Mouse (Mus musculus) neural tube, embryonic 13.5 days (tissue): ENCODE results near the gene Il20. TPM values are rescaled to one million over a fixed set of nuclear protein-coding genes. Genes with fewer than 3 reads are reported as not detected.
A peak's percentile ranks its signal among the peaks of the same experiment; 100 is the strongest.

Source experiments
- ATAC-seq: fragments of 200-750 bp; cut with Nextera tagmentation; 2 replicates; pipeline ENCODE4 v1.8.0; 2017; ENCODE audit warnings: low read depth, mild to moderate bottlenecking, moderate TSS enrichment, moderate library complexity
- H3K27ac ChIP-seq: fragments of 300-500 bp; sonication (generic); replicated peaks from 2 replicates; pipeline ENCODE4 v1.5.1; 2015; ENCODE audit warnings: moderate library complexity, mild to moderate bottlenecking, inconsistent platforms
- H3K27me3 ChIP-seq: fragments of 300-500 bp; sonication (generic); 2 replicates; pipeline ENCODE4 v1.6.1; 2015; ENCODE audit warnings: mild to moderate bottlenecking, inconsistent platforms
- H3K36me3 ChIP-seq: fragments of 300-500 bp; sonication (generic); 2 replicates; pipeline ENCODE4 v1.6.1; 2015; ENCODE audit warnings: mild to moderate bottlenecking, inconsistent platforms
- H3K4me1 ChIP-seq: fragments of 300-500 bp; sonication (generic); replicated peaks from 2 replicates; pipeline ENCODE4 v1.6.1; 2015; ENCODE audit warnings: inconsistent platforms
- H3K4me2 ChIP-seq: fragments of 300-500 bp; sonication (generic); 2 replicates; pipeline ENCODE4 v1.6.1; 2015; ENCODE audit warnings: inconsistent platforms, mild to moderate bottlenecking, moderate library complexity
- H3K4me3 ChIP-seq: fragments of 300-500 bp; sonication (generic); 2 replicates; pipeline ENCODE4 v1.5.1; 2015; ENCODE audit warnings: mild to moderate bottlenecking, inconsistent platforms
- H3K9ac ChIP-seq: fragments of 300-500 bp; sonication (generic); 2 replicates; pipeline ENCODE4 v1.6.1; 2015; ENCODE audit warnings: moderate library complexity, mild to moderate bottlenecking, inconsistent platforms
- H3K9me3 ChIP-seq: fragments of 300-500 bp; sonication (generic); 2 replicates; pipeline ENCODE4 v1.6.1; 2016; ENCODE audit warnings: inconsistent platforms
- WGBS: fragments of 180-500 bp; shearing (Covaris S2); methylation state at CpG from one replicate; pipeline ENCODE4 v1.1.7; 2015; 5-methylcytosine and 5-hydroxymethylcytosine counted together
- polyA plus RNA-seq: library from polyadenylated mRNA; unstranded; fragments of >200 nt; fragmentation: Nextera tagmentation; extraction: Ambion mirVana; gene quantifications from 2 replicates; pipeline ENCODE4 v1.2.1, GENCODE M21; 2015

Gene Il20
- polyA plus RNA-seq = not detected in 2 replicates

GRCm38 (mm10) chr1:130911401-130912010, at the start of gene Il20:
Gene Il20 (minus strand): TSS chr1:130911451.
- no peak for ATAC-seq
- H3K9ac ChIP-seq = no peak within 1 kb of the TSS
- WGBS = 77% methylated on average over 12 of the region's 12 CpGs
- no peaks in the 10 kb centered on the region for H3K9me3 ChIP-seq
- no peaks in the 10 kb centered on the region for H3K36me3 ChIP-seq
- no peak within 1 kb of the TSS for H3K4me3 ChIP-seq
- no peak within 1 kb of the TSS for H3K27ac ChIP-seq
- no peaks in the 10 kb centered on the region for H3K4me1 ChIP-seq
- H3K4me2 ChIP-seq = no peak within 1 kb of the TSS
- H3K27me3 ChIP-seq = no peaks in the 10 kb centered on the region

- Histone ChIP-seq H3K4me3 (no peak overlapping the region), H3K4me2 (no peak overlapping the region), H3K9me3 (no peaks in the 10 kb centered on the region), H3K27me3 (no peaks in the 10 kb centered on the region), H3K27ac (no peak overlapping the region), H3K36me3 (no peaks in the 10 kb centered on the region), H3K4me1 (no peaks in the 10 kb centered on the region), H3K9ac (no peak overlapping the region)
- WGBS = 80% methylated on average over 6 of the region's 6 CpGs
- ATAC-seq = no peak
Observed at GRCm38 (mm10) chr1:130946920-130947319, 35.7 kb upstream of the Il20 start.

- Histone ChIP-seq H3K9ac (no peak overlapping the region), H3K27me3 (no peaks in the 10 kb centered on the region), H3K9me3 (no peaks in the 10 kb centered on the region), H3K36me3 (no peaks in the 10 kb centered on the region), H3K27ac (no peak overlapping the region), H3K4me3 (no peak overlapping the region), H3K4me2 (no peak overlapping the region), H3K4me1 (no peaks in the 10 kb centered on the region)
- no peak for ATAC-seq
- 55% methylated on average over 3 of the region's 3 CpGs for WGBS
Observed at GRCm38 (mm10) chr1:130941801-130942200, 30.6 kb upstream of the Il20 start.

GRCm38 (mm10) chr1:130940065-130940687, 28.9 kb upstream of the Il20 start, which contains the start of gene Il19:
Gene Il19 (minus strand): TSS chr1:130940115.
- ATAC-seq = no peak

GRCm38 (mm10) chr1:130938192-130938591, 26.9 kb upstream of the Il20 start:
- Histone ChIP-seq H3K4me1 (no peaks in the 10 kb centered on the region), H3K36me3 (no peaks in the 10 kb centered on the region), H3K4me2 (no peak overlapping the region), H3K9ac (no peak overlapping the region), H3K27ac (no peak overlapping the region), H3K4me3 (no peak overlapping the region), H3K27me3 (no peaks in the 10 kb centered on the region), H3K9me3 (no peaks in the 10 kb centered on the region)
- ATAC-seq = peak; percentile 40; the same call in 1 of the 2 replicates
- 62% methylated on average over 7 of the region's 7 CpGs for WGBS

More at GRCm38 (mm10) chr1:130940065-130940687, 28.9 kb upstream of the Il20 start, which contains the start of gene Il19:
- no peaks in the 10 kb centered on the region for H3K27me3 ChIP-seq
- no peak within 1 kb of the TSS for H3K27ac ChIP-seq
- no peak within 1 kb of the TSS for H3K4me2 ChIP-seq
- no peak within 1 kb of the TSS for H3K9ac ChIP-seq
- H3K36me3 ChIP-seq = no peaks in the 10 kb centered on the region
- WGBS = 77% methylated on average over 4 of the region's 4 CpGs
- H3K4me3 ChIP-seq = no peak within 1 kb of the TSS
- H3K4me1 ChIP-seq = no peaks in the 10 kb centered on the region
- no peaks in the 10 kb centered on the region for H3K9me3 ChIP-seq

GRCm38 (mm10) chr1:130937170-130937569, 25.9 kb upstream of the Il20 start:
- Histone ChIP-seq H3K9me3 (no peaks in the 10 kb centered on the region), H3K27me3 (no peaks in the 10 kb centered on the region), H3K4me1 (no peaks in the 10 kb centered on the region), H3K9ac (no peak overlapping the region), H3K4me2 (no peak overlapping the region), H3K36me3 (no peaks in the 10 kb centered on the region), H3K4me3 (no peak overlapping the region), H3K27ac (no peak overlapping the region)
- ATAC-seq = no peak
- 91% methylated on average over 4 of the region's 4 CpGs for WGBS

- H3K27me3 ChIP-seq = no peaks in the 10 kb centered on the region
- no peak overlapping the region for H3K4me2 ChIP-seq
- H3K4me3 ChIP-seq = no peak overlapping the region
- H3K4me1 ChIP-seq = no peaks in the 10 kb centered on the region
- ATAC-seq = no peak
- H3K9ac ChIP-seq = no peak overlapping the region
- H3K9me3 ChIP-seq = no peaks in the 10 kb centered on the region
- H3K36me3 ChIP-seq = no peaks in the 10 kb centered on the region
- 57% methylated on average over 6 of the region's 6 CpGs for WGBS
- H3K27ac ChIP-seq = no peak overlapping the region
Observed at GRCm38 (mm10) chr1:130936351-130936750, 25.1 kb upstream of the Il20 start.

GRCm38 (mm10) chr1:130926484-130926883, 15.2 kb upstream of the Il20 start:
- H3K4me3 ChIP-seq = no peak overlapping the region
- no peak overlapping the region for H3K27ac ChIP-seq
- ATAC-seq = no peak
- no peak overlapping the region for H3K4me2 ChIP-seq
- no peaks in the 10 kb centered on the region for H3K4me1 ChIP-seq
- no peaks in the 10 kb centered on the region for H3K9me3 ChIP-seq
- H3K27me3 ChIP-seq = no peaks in the 10 kb centered on the region
- no peak overlapping the region for H3K9ac ChIP-seq
- H3K36me3 ChIP-seq = no peaks in the 10 kb centered on the region

GRCm38 (mm10) chr1:130918323-130918980, 7.2 kb upstream of the Il20 start:
- H3K9me3 ChIP-seq = no peaks in the 10 kb centered on the region
- no peaks in the 10 kb centered on the region for H3K27me3 ChIP-seq
- 29% methylated on average over 1 of the region's 1 CpGs for WGBS
- no peak overlapping the region for H3K27ac ChIP-seq
- H3K4me2 ChIP-seq = no peak overlapping the region
- ATAC-seq = no peak
- no peak overlapping the region for H3K9ac ChIP-seq
- H3K36me3 ChIP-seq = no peaks in the 10 kb centered on the region
- no peak overlapping the region for H3K4me3 ChIP-seq
- H3K4me1 ChIP-seq = no peaks in the 10 kb centered on the region

- H3K4me3 ChIP-seq = no peak overlapping the region
- H3K4me1 ChIP-seq = no peaks in the 10 kb centered on the region
- no peaks in the 10 kb centered on the region for H3K36me3 ChIP-seq
- H3K27me3 ChIP-seq = no peaks in the 10 kb centered on the region
- H3K27ac ChIP-seq = no peak overlapping the region
- H3K9me3 ChIP-seq = no peaks in the 10 kb centered on the region
- no peak overlapping the region for H3K4me2 ChIP-seq
- 82% methylated on average over 7 of the region's 7 CpGs for WGBS
- H3K9ac ChIP-seq = no peak overlapping the region
- ATAC-seq = no peak
Observed at GRCm38 (mm10) chr1:130902505-130902904, 8.7 kb downstream of the Il20 start.

- WGBS = 75% methylated on average over 6 of the region's 6 CpGs
- Histone ChIP-seq H3K27me3 (no peaks in the 10 kb centered on the region), H3K4me2 (no peak overlapping the region), H3K4me3 (no peak overlapping the region), H3K9ac (no peak overlapping the region), H3K36me3 (no peaks in the 10 kb centered on the region), H3K4me1 (no peaks in the 10 kb centered on the region), H3K27ac (no peak overlapping the region), H3K9me3 (no peaks in the 10 kb centered on the region)
- ATAC-seq = no peak
Observed at GRCm38 (mm10) chr1:130894468-130894867, 16.8 kb downstream of the Il20 start.

- Histone ChIP-seq H3K27me3 (no peaks in the 10 kb centered on the region), H3K4me3 (no peak overlapping the region), H3K27ac (no peak overlapping the region), H3K36me3 (no peaks in the 10 kb centered on the region), H3K9me3 (no peaks in the 10 kb centered on the region), H3K4me2 (no peak overlapping the region), H3K4me1 (no peaks in the 10 kb centered on the region), H3K9ac (no peak overlapping the region)
- 80% methylated on average over 9 of the region's 9 CpGs for WGBS
- no peak for ATAC-seq
Observed at GRCm38 (mm10) chr1:130893329-130894040, 17.8 kb downstream of the Il20 start.
